Mouse (Mus musculus) lung, adult 2 months (tissue): Measurements from ENCODE around the gene Nfix.

Source experiments
- CTCF ChIP-seq: fragments of 200-500 bp; IDR thresholded peaks from 2 replicates; pipeline ENCODE4 v1.5.1; 2011; ENCODE audit warnings: mild to moderate bottlenecking, low read length, control low read depth; ENCODE audit not compliant: insufficient read depth
- POLR2A ChIP-seq: fragments of 200-500 bp; IDR thresholded peaks from 2 replicates; pipeline ENCODE4 v1.6.1; 2011; ENCODE audit warnings: low read depth, mild to moderate bottlenecking, control low read depth, low read length, borderline replicate concordance; ENCODE audit errors: extremely low read depth

GRCm38 (mm10) chr8:84832759-84833742 is 32.9 kb upstream of the Nfix start:
- TF ChIP-seq CTCF (no peak), POLR2A (no peak)
